Mouse (Mus musculus) adrenal gland, adult 8-10 months (tissue): Measurements from ENCODE around the gene Atp8a2. TPM values are rescaled to one million over a fixed set of nuclear protein-coding genes. Genes with fewer than 3 reads are reported as not detected.

Experiments used
- DNase-seq: peaks from one replicate; pipeline ENCODE4 v3.0.0; 2022
- total RNA-seq, 4 experiments: library from RNA; stranded (reverse); gene quantifications; 2 replicates each; pipeline ENCODE4 v1.2.4; 2022

The Atp8a2 gene
- total RNA-seq, 4 experiments from 2014 or later: 1.1 to 4.7 (median 2.3) TPM

DNA sequence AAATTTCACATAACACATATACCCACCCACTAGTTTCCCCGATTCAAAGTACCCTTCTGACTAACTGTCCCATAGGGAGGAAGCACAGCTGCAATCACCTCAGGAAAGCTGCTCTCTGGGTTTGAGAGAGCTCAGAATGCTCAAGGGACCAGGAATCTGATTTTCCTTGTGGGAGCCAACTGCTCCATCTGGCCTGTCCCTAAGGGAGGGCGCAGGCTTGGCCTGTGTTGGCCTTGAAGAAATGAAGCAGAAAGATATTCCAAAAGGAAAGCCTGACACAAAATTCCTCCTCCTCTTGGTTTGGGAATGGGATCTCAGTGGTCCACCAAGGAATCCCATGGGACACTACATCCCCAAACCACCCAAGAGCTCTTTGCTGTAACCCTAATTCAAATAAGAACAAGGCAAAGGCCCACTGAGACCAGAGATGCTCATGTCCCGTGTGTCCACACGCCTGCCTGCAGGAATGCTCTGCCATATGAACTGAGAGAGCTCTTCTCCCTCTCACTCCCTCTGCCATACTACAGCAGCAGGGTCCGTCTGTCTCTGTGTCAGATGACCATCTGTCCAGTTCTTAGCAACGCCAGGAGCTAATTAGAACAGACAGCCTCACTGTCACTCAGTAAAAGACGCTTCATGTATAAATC, 293.4 kb downstream of the Atp8a2 start:
- no peak for DNase-seq

- DNase-seq: no peak
Observed at GRCm38 (mm10) chr14:59893971-59894370, 303.0 kb downstream of the Atp8a2 start.

DNA sequence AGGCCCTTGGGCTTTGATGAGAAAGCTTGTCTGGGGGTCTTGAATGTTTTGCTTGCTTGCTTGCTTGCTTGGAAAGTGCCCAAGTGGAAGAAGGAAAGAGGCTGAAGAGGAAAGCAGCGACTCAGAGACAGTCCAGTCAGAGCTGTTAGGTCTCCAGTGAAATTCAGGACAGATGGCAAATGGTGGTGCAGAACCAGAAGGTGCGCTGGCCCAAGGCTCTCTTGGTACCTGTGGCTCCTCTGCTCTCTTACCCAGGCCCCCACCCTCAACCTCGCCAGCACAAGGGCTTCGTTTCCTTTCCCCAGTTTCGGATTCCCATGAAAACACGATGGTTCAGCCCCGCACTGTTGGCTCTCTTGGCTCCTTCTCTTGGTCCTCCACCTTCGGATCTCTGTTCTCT, 304.9 kb downstream of the Atp8a2 start:
- DNase-seq: no peak

- DNase-seq: no peak
Observed at GRCm38 (mm10) chr14:59891491-59891890, 305.5 kb downstream of the Atp8a2 start.

- no peak for DNase-seq
Observed at GRCm38 (mm10) chr14:59890818-59891217, 306.2 kb downstream of the Atp8a2 start.

- DNase-seq: no peak
Observed at GRCm38 (mm10) chr14:59890107-59890506, 306.9 kb downstream of the Atp8a2 start.

DNA sequence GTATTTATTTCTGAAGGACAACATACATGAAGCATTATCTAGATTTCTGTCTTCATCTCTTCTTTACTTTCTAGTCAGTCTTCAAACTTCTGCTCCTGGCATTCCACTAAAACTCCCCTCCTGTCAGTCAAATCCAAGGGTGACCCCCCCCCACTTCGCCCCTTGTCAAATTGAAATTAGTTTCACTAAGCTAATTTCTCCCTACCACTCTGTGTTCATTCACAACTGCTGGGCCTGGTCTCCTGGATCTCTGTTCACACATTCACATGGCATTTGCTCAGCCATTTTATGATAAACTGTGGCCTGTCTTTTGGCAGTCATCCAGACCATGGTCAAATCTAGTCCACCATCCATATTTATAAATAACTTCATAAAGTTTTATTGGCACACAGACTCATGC, 308.5 kb downstream of the Atp8a2 start:
- no peak for DNase-seq

DNA sequence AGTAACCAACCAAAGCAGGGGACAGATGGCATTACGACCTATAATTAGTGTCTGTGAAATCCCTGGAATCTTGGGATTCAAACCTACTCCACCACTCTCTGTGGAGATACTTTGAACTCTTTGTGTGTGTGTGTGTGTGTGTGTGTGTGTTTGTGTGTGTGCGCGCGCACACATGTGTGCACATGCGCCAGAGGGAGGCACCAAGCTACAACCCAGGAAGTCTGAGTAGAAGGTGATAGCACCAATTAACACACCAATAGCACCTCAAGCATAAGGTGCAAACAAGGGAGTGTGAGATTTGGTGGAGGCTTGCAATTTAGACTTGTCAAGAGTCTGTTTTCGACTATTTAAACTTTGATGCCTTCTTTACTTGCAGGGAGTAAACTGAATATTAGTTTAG, 308.9 kb downstream of the Atp8a2 start:
- DNase-seq: no peak

- no peak for DNase-seq
Observed at GRCm38 (mm10) chr14:59887061-59887861, 309.7 kb downstream of the Atp8a2 start.

DNA sequence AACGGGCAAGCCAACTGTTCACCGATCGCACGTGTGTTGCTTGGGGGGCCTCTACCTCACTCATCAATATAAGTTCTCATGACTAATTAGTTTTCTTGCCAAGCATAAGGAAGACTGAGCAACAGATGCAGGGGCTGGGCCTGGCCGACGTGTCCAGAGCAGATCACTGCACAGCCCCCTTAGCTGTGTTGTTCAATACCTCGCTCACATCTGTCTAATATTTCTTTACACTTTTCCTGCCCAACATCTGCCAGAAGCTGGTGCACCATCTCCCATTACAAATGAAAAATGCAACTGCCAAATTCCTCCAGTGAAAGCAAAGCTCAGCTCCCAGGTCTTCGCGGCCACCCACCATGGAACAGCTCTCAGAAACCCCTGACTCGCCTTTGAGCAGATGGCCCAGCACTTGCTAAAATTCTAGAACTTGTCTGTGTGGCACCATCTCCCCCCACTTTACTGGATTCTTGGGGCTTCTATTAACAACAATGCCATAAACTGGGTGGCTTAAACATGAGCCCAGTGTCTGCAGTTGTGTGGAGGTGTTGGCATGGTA, 313.4 kb downstream of the Atp8a2 start:
- DNase-seq: no peak

DNA sequence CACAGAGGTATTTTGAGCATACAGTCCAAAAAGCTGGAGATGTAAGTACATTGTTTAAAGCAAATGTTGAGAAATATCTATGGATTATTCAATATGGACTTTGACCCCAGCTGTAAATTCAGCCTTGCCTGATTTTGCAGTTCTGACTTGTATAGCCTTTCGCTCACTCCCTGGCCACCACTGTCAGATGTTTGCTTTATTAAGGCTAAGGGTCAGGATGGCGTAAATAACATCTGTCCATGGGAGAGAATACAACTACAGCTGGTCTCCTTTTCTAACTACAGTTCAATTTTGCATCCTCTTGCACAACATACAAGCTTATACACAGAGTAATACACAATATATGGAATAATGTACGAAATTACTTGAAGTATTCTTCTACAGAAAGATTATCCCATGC, 316.1 kb downstream of the Atp8a2 start:
- DNase-seq: no peak

- DNase-seq: no peak
Observed at GRCm38 (mm10) chr14:59878248-59878647, 318.7 kb downstream of the Atp8a2 start.

GRCm38 (mm10) chr14:59876525-59876924, 320.5 kb downstream of the Atp8a2 start:
- DNase-seq: no peak

DNA sequence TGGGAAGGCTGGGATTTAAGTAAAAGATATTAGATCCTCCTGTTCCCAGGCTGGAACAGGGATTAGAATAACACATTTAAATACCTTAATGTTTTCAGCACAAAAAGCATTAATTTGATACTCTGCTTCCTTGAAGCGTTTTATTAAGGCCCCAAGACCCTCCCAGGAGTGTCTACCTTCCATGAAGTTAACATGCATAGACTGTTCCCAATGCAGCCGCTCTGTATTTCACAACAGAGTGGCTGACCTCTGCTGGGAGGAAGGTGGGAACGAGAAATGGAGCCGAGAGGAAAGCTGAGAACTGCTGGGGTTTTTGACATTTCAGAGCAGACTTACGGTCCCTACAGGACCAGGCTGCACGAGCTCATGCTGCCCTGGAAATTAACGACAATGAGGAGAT, 328.6 kb downstream of the Atp8a2 start:
- DNase-seq: no peak

DNA sequence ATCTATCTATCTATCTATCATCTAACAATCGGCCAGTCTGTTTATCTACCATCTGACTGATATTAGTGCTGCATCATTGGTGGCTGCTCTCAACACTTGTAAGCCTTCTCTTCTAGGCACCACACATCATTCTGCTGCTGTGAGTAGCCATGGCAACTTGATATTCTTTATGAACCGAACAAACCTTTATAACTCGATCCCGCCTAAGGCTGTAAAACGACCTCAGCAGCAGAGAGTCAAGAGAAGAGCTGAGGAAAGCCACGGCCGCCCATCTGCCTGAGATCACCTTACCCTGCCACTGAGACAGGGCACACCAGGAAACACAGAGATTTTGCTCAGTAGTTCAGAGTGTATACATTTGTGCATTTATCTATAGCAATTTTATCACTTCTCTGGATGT, 329.2 kb downstream of the Atp8a2 start:
- DNase-seq: no peak

DNA sequence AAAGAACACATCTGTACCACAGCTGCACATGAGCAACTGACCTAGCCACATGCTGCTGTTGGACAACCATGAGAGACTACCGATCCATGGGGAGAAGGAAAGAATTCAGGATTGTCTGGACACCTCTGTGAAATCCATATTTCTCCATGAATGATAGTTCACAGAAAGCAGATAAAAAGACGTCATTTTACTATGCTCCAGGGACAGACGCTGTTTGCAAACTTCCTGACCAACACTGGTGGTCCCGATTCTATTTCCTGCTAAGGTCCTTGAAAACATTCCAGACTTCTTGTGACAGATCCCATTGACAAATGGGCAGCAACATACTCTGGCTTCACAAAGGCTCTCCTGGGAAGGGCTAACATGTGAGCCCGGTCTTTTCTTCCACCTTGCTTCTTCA, 331.0 kb downstream of the Atp8a2 start:
- no peak for DNase-seq

- DNase-seq: no peak
Observed at GRCm38 (mm10) chr14:59862351-59862750, 334.6 kb downstream of the Atp8a2 start.

DNA sequence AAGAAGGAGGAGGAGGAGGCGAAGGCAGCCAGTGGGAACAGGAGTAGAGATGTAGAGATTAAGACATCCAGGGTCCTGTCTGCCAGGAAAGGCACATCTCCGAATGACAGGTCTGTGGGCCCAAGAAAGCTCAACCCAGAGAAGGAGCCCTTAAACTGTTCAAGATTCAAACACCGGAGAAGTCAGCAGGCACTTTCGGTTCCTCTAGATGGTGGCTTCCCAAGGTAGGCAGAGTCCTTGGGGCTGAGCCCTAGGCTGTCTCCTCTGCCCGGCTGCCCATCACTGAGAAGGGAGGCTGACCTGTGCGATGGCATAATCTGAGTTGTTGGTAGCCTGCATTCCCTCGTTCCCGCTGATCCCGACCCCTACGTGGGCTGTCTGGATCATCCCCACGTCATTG, 337.1 kb downstream of the Atp8a2 start:
- no peak for DNase-seq

DNA sequence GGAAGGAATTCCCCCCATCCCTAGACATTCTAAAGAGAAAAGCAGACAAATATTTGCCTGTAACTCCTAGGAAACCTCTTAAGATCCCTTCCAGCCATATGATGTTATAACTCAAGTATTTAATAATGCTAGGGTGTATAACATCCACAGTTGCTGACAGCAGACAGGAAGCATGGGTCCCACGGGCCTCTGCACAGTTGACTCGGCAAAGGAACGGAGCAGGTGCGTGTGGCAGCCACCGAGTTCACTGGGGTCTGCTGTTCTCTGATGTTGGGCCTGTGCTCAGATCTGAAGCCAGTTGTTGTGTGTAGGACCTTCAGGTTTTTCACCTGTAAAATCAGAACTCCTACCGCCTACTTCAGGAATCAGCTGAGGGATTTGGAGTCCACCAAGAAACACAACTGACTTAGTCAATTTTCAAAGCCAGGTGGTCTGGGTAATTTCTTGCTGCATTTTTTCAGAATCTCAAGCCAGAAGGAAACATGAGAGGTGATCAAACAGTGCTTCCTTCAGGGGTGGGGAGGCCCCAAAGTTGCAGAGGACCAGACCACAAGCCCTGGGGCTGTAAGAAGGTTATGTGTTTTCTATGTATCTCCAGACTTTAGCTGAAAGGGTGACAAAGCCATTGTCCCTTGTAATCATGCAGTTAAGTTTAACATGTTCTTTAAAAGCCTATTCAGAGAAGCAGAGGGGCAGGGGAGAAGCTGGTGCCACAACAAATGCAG, 338.3 kb downstream of the Atp8a2 start:
- DNase-seq: no peak

DNA sequence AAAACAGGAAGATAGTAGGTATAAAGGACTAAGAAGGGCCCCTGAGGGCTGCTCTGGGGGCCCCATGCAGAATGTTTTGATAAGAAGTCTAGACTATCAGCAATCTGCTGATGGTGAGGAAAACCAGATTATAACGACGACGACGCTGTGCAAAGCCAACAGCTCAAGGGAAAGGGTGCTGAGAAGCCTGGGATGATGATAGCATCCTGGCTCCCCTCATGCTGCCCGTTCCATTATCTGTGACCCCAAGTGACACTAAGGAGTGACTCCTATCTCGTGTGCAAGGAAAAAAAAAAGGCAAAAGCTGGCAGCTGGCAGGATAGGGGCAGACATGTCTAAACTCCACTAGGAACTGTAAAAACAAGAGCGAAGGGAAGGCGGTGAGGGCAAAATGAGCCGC, 343.8 kb downstream of the Atp8a2 start:
- no peak for DNase-seq

DNA sequence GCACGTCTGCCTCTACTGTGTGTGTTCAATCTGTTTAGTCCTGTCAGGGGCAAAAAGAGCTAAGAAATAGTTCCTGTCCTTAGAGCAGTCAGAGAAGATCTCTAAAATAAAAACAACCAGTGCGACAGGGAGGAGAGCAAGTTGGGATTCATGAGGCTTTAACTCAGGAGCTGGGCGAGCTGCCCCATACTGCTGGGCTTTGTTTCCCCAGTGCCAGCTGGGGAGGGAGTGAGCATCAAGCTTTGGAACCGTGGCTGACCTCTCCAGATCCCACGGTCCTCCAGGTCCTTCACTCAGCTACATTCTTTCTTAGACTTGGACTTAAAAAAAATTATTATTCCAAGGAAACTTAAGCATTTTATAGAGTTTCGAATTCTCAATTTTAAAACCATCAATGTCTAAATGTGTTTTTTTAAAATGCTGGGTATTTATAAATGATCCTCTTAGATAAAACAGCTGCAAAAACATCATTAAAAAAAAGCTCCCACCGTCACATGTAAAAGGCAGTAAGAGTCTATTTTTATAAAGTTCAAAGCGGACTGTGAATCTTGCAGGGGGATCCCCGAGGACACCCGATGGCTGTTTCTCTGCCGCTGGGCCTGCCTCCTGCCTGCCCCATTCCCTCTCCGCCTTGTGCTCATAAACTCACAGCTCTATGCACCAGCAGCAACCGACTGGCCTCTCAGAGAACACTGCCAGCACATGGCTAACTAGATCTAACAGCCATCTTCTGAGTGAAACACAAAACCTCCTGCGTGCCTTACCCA, 350.2 kb downstream of the Atp8a2 start:
- no peak for DNase-seq

DNA sequence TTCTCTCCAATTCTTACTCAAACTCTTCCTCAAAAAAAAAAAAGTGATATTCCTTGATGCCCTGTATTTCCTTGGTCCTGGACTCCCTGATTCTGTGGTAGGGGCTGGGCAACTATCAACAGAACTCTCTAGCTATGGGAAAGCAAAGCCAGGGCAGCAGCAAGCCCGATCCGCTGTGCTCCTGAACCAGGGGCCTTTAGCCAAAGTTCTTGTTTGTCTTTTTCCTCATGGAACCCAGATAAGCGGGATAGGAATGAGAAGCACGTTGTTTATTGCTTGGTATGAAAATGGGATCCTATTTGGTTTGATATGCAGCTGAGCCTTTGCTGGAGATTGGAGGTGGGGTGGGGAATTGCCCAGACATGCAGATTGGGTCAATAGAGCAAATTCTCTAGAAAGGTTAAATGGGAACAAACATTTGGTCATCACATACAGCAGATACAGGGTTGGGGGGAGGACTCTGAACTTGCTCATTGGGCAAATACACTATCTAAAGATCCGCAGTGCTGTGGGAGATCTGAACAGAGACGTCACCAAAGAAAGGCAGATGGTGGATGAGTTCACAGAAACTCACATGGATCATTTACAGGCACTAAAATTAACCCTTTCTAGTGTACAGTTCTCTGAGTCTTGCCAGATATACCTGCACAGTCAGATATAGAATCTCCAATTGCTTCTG, 353.6 kb downstream of the Atp8a2 start:
- DNase-seq: no peak
